Mouse (Mus musculus) T-helper 17 cell (primary cell): ENCODE measurements around the gene Spire2.
"Not testable (repeated sequence)": the region's sequence is repeated elsewhere in the genome, so short reads cannot be mapped to it uniquely, and the experiment has no call there.

Experiments used
- in situ Hi-C, 2 experiments: fragments of 300-600 bp; cut with MboI, MseI; formaldehyde crosslinking; loops; 1 replicate in 1 of 2; 2 replicates in 1 of 2; pipeline ENCODE4 v1.15.1; 2025; ENCODE audit warnings: high pct_unique_total_duplicates in 2 of 2

The Spire2 gene

GRCm38 (mm10) chr8:123382516-123382915 lies 50.0 kb downstream of the Spire2 start:
- in situ Hi-C loops: no loop called here

GRCm38 (mm10) chr8:123384883-123385540 lies 52.5 kb downstream of the Spire2 start:
- in situ Hi-C loops: no loop called here

GRCm38 (mm10) chr8:123387041-123387440 lies 54.5 kb downstream of the Spire2 start:
- in situ Hi-C loops: no loop called here

GRCm38 (mm10) chr8:123387801-123388200 lies 55.3 kb downstream of the Spire2 start:
- in situ Hi-C loops: no loop called here

- in situ Hi-C loops: no loop called here
These were observed 56.5 kb downstream of the Spire2 start for GRCm38 (mm10) chr8:123389026-123389425.

GRCm38 (mm10) chr8:123398308-123398707 lies 65.8 kb downstream of the Spire2 start:
- in situ Hi-C loops: no loop called here

- in situ Hi-C loops: no loop called here
These were observed 69.4 kb downstream of the Spire2 start for GRCm38 (mm10) chr8:123401936-123402335.

GRCm38 (mm10) chr8:123402730-123403326 lies 70.3 kb downstream of the Spire2 start:
- in situ Hi-C loops: no loop called here

GRCm38 (mm10) chr8:123404521-123404920 lies 72.0 kb downstream of the Spire2 start:
- in situ Hi-C loops: no loop called here

- in situ Hi-C loops: no loop called here
These were observed 74.3 kb downstream of the Spire2 start, which contains the start of gene Mc1r for GRCm38 (mm10) chr8:123406786-123407185. Gene Mc1r (plus strand): TSS chr8:123407107.

GRCm38 (mm10) chr8:123407612-123408011 lies 75.1 kb downstream of the Spire2 start:
- in situ Hi-C loops: no loop called here

- in situ Hi-C loops: no loop called here
These were observed 76.4 kb downstream of the Spire2 start for GRCm38 (mm10) chr8:123408586-123409544.

GRCm38 (mm10) chr8:123410049-123410587 lies 77.6 kb downstream of the Spire2 start:
- in situ Hi-C loops: no loop called here

- in situ Hi-C loops: no loop called here
These were observed 78.3 kb downstream of the Spire2 start for GRCm38 (mm10) chr8:123410788-123411187.

GRCm38 (mm10) chr8:123411246-123411645 lies 78.7 kb downstream of the Spire2 start, which contains the start of gene Tubb3:
Gene Tubb3 (plus strand): TSS chr8:123411424.
- in situ Hi-C loops: no loop called here

- in situ Hi-C loops: no loop called here
These were observed 79.3 kb downstream of the Spire2 start for GRCm38 (mm10) chr8:123411781-123412327.

- in situ Hi-C loops: no loop called here
These were observed 80.2 kb downstream of the Spire2 start for GRCm38 (mm10) chr8:123412560-123413170.

GRCm38 (mm10) chr8:123414255-123414654 lies 81.7 kb downstream of the Spire2 start:
- in situ Hi-C loops: no loop called here

- in situ Hi-C loops: not testable (repeated sequence)
These were observed 82.6 kb downstream of the Spire2 start for GRCm38 (mm10) chr8:123414997-123415696.
